Mouse (Mus musculus) hindbrain, embryonic 12.5 days (tissue): ENCODE measurements at regions not wholly inside any gene's neighbourhood (a gene's known extent, or its start where the extent isn't known, plus 50 kb on each side); places are given as distances from the start of the nearest gene placed in this dataset.

ENCODE experiments used
- ATAC-seq: fragments of 200-750 bp; cut with Nextera tagmentation; 2 replicates; pipeline ENCODE4 v1.8.0; 2017; ENCODE audit warnings: moderate TSS enrichment; ENCODE audit not compliant: low FRiP score
- H3K27ac ChIP-seq: fragments of 300-500 bp; sonication (generic); 2 replicates; pipeline ENCODE4 v1.5.1; 2016; ENCODE audit warnings: mild to moderate bottlenecking
- H3K27me3 ChIP-seq: fragments of 300-500 bp; sonication (generic); 2 replicates; pipeline ENCODE4 v1.6.1; 2016; ENCODE audit warnings: mild to moderate bottlenecking
- H3K36me3 ChIP-seq: fragments of 300-500 bp; sonication (generic); 2 replicates; pipeline ENCODE4 v1.6.1; 2016; ENCODE audit warnings: mild to moderate bottlenecking
- H3K4me1 ChIP-seq: fragments of 300-500 bp; sonication (generic); 2 replicates; pipeline ENCODE4 v1.6.1; 2016
- H3K4me2 ChIP-seq: fragments of 300-500 bp; sonication (generic); replicated peaks from 2 replicates; pipeline ENCODE4 v1.6.1; 2016; ENCODE audit warnings: mild to moderate bottlenecking
- H3K4me3 ChIP-seq: fragments of 300-500 bp; sonication (generic); 2 replicates; pipeline ENCODE4 v1.5.1; 2016; ENCODE audit warnings: mild to moderate bottlenecking
- H3K9ac ChIP-seq: fragments of 300-500 bp; sonication (generic); 2 replicates; pipeline ENCODE4 v1.6.1; 2016; ENCODE audit warnings: mild to moderate bottlenecking, moderate library complexity
- H3K9me3 ChIP-seq: fragments of 300-500 bp; sonication (generic); replicated peaks from 2 replicates; pipeline ENCODE4 v1.6.1; 2016; ENCODE audit warnings: mild to moderate bottlenecking
- WGBS: fragments of 180-500 bp; shearing (Covaris S2); methylation state at CpG from one replicate; pipeline ENCODE4 v1.1.7; 2016; 5-methylcytosine and 5-hydroxymethylcytosine counted together

DNA sequence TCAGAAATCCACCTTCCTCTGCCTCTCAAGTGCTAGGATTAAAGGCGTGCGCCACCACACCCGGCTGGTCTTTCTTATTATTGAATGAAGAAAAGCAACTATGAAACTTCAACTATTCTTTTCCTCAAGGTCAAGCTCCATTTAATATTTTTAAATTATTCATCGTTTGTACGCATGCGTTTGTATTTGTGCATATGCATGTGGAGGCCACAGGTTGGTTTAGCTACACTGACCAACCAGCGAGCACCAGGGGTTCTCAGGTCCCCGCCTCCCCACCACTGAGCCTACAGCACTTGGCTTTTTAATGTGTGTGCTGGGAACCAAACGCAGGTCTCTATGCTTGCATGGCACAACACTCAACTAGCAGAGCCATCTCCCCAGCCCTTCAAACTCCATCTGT lies 51.0 kb upstream of the Tmem252 start:
- Histone ChIP-seq H3K4me3 (no peak overlapping the region), H3K36me3 (no peaks in the 10 kb centered on the region), H3K27me3 (no peaks in the 10 kb centered on the region), H3K27ac (no peak overlapping the region), H3K4me2 (no peak overlapping the region), H3K4me1 (no peaks in the 10 kb centered on the region), H3K9ac (no peak overlapping the region), H3K9me3 (no peaks in the 10 kb centered on the region)
- ATAC-seq: no peak
- WGBS: 93% methylated on average over 9 of the region's 9 CpGs

DNA sequence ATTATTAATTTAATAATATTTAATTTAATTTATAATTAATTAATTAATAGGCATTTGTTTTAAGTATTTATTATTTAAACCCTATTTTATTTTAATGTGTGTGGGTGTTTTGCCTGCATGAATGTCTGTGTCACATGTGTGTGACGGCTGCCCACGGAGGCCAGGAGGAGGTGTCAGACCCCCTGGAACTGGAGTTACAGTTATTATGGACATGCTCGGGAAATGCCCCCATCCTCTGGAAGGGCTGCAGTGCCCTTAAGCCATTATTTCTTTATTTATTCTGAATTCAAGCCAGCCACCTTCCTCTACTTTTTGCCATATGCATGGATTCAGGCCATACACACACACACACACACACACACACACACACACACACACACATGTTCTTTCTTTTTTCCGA lies 51.5 kb upstream of the Tmem252 start:
- no peak overlapping the region for H3K27ac ChIP-seq
- WGBS: 70% methylated on average over 4 of the region's 4 CpGs
- H3K9ac ChIP-seq: no peak overlapping the region
- no peak overlapping the region for H3K4me2 ChIP-seq
- no peak for ATAC-seq
- H3K9me3 ChIP-seq: no peaks in the 10 kb centered on the region
- H3K27me3 ChIP-seq: no peaks in the 10 kb centered on the region
- no peak overlapping the region for H3K4me3 ChIP-seq
- no peaks in the 10 kb centered on the region for H3K4me1 ChIP-seq
- no peaks in the 10 kb centered on the region for H3K36me3 ChIP-seq

DNA sequence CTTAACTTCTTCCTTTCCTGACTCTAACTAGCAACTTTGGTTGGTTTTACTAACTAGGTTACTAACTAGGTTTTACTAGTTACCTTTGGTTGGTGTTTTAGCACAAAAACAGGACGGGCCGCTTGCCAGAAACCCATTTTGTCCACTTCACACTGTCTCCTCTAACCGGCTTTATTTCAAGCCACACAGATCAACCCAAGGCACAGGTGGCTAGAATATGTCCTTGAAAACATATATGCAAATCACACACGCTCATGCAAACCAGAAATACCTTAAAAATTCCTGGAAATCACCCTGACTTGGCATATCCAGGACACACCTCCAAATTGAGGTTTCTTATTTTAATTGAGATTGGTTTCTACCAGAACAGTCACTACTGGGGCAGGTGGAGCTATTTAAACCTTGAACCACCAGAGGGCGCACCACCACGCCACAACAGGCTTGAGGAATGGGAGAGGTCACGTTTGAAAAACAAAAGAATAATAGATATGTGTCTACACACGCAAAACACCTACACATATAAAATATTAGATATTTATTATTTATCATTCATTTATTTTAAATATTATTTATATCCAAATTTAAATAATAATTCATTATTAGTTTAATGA lies 52.1 kb upstream of the Tmem252 start:
- 35% methylated on average over 8 of the region's 8 CpGs for WGBS
- Histone ChIP-seq H3K9me3 (no peaks in the 10 kb centered on the region), H3K36me3 (no peaks in the 10 kb centered on the region), H3K4me1 (no peaks in the 10 kb centered on the region), H3K27me3 (no peaks in the 10 kb centered on the region), H3K9ac (no peak overlapping the region), H3K4me3 (no peak overlapping the region), H3K4me2 (no peak overlapping the region), H3K27ac (no peak overlapping the region)
- ATAC-seq: peak; percentile 66

DNA sequence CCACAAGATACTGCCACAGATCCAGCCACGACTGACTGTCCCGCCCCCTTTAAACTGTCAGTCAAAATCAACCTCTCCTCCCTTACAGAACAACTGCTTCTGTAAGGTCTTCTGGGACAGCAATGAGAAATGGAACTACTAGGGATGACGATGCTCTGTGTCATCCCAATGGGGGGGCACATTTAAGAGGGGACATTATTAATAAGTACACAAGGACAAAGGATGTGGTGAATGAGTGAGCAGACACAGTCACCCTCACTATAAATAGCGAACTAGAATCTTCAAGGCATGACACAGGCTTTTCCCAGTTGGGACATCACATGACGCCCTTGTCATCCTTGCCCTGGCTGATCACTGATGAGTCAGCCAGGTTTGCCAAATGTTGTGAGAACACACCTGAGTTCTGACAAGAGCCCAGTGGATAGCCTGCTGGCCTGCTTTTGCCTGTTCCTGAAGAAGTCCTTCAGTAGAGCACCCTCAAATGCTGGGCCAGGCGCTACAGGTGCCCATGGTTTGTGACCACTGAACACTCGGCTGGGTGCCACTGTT lies 58.0 kb upstream of the Tmem252 start:
- no peaks in the 10 kb centered on the region for H3K4me1 ChIP-seq
- ATAC-seq: no peak
- H3K9me3 ChIP-seq: no peaks in the 10 kb centered on the region
- no peak overlapping the region for H3K4me2 ChIP-seq
- no peak overlapping the region for H3K27ac ChIP-seq
- no peaks in the 10 kb centered on the region for H3K27me3 ChIP-seq
- H3K36me3 ChIP-seq: no peaks in the 10 kb centered on the region
- 90% methylated on average over 7 of the region's 7 CpGs for WGBS
- H3K9ac ChIP-seq: no peak overlapping the region
- no peak overlapping the region for H3K4me3 ChIP-seq

DNA sequence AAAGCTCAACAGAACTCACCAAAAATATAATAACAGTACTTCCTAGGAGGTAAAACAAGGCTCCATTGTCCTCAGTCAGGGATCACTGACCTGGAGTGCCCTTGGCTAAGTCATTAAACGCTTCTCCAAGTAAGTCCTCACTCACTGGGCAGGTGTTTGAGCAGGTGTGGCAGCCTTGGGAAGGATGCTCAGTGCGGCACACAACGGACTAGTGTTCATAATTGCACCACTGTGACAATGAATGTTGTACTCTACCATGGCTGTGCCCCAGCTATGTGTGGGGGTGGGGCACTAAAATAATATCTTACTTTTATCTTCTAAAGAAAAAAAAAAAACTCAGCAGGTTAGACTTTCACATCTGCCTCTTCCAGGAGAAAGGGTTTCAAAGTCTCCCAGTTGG lies 52.2 kb upstream of the Pip5k1b start:
- H3K27ac ChIP-seq: no peak overlapping the region

DNA sequence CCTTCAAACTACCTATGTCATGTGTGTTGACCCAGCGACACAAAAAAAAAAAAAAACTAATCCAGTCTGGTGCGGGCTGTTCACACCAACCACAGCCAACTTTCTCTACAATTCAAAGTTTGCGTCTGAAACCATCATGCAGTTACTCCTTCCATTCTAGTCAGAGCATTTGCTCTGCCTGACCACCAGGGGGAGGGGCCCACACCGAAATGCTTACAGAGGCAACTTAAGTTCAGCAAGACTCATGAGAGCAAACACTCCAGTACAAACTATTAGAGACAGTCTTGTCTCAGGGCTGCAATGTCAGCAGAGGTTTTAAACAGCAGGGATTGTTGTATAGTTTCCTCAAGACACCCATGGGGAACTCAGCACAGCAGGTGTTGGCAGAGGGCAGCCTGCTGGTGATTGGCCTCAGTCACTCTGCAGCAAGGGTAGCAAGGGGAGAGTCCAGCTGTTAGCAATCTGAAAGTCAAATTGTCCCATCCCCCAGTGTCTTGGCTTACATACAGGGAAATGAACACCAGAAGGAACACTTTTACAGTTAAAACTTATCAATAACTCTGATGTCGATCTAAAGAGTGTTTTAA lies 50.8 kb upstream of the Pip5k1b start:
- 71% methylated on average over 5 of the region's 5 CpGs for WGBS
- Histone ChIP-seq H3K9me3 (no peaks in the 10 kb centered on the region), H3K27ac (no peak overlapping the region), H3K4me3 (no peak overlapping the region), H3K4me2 (no peak overlapping the region), H3K4me1 (no peaks in the 10 kb centered on the region), H3K27me3 (no peaks in the 10 kb centered on the region), H3K9ac (no peak overlapping the region), H3K36me3 (no peaks in the 10 kb centered on the region)
- no peak for ATAC-seq

More for the DNA sequence above, 52.2 kb upstream of the Pip5k1b start:
- 75% methylated on average over 3 of the region's 3 CpGs for WGBS
- ATAC-seq: no peak
- H3K9me3 ChIP-seq: no peaks in the 10 kb centered on the region
- no peak overlapping the region for H3K9ac ChIP-seq
- no peak overlapping the region for H3K4me3 ChIP-seq
- no peak overlapping the region for H3K4me2 ChIP-seq
- H3K36me3 ChIP-seq: no peaks in the 10 kb centered on the region
- no peaks in the 10 kb centered on the region for H3K4me1 ChIP-seq
- no peaks in the 10 kb centered on the region for H3K27me3 ChIP-seq
